Mouse (Mus musculus) left cerebral cortex, postnatal 36 days (tissue): ENCODE results near the gene Lep. TPM values are rescaled to one million over a fixed set of nuclear protein-coding genes. Genes with fewer than 3 reads are reported as not detected.

Experiments
- DNase-seq, 2 experiments: peaks; one replicate each; pipeline ENCODE4 v3.0.0; 2021 to 2022; ENCODE audit warnings: low spot score in 2 of 2, mixed read lengths in 1 of 2
- intact Hi-C: fragments of 180-260 bp; cut with DNase I; formaldehyde crosslinking; loops from one replicate; pipeline ENCODE4 v1.15.1; 2025
- microRNA-seq: library from miRNA; unstranded; fragments of <30 nt; microRNA quantifications from one replicate; pipeline ENCODE4 v1.2.0, GENCODE M21; 2022
- total RNA-seq, 2 experiments: library from RNA; stranded (reverse); gene quantifications; 2 replicates each; pipeline ENCODE4 v1.2.3; 2021

The Lep gene
- total RNA-seq, 2 experiments from 2014 or later, result not detected

DNA sequence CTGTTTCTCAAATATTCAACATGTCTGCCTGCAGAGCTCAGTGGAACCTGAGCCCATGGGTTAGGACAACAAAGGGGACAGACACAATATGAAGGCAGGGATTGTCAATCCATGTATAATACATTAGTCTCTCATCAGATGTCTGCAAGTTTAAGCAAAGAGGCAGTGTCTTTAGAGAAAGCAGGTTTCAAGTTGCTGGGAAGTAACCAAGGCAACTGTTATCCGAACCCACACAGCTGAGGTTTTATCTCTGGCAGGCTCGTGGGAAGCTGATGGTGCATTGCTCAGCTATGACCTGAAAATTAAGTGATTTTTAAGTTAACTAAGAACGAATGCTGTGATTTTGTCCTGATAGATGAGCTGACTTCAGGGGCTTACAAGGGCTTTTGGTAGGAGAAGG is 40.4 kb downstream of the Lep start:
- intact Hi-C loops, result no loop called here
- no peak for DNase-seq

DNA sequence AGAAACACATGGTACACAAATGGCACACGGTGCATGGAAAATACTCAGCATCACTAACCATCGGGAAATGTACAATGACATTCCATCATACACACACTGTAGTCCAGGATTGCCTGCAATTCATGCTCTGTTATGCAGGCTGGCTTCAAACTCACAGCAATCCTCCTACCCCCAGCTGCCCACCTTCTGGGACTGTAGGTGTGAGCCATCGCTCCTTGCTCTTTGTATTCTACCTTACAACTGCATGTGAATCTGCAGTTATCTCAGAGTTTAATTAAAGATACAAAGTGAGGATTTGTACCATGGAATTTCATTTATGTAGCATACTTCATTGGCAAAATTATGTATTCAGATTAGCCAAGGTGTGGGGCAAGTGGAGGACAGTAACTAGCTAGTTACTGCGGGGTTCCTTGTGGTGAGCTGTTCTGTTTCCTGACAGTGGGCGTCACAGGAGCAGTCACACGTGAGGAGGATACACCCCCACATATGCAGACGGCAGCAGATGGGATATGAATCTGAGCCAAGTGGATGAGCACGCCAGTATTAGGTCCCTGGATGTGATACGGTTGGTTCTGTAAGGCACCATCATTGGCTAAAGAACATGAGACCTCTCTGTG is 41.3 kb downstream of the Lep start:
- intact Hi-C loops, result loop anchor here (1.0 kb wide), 1 partner anchor 120 kb away; no protein-coding TSS in a partner anchor
- DNase-seq, result peak; percentile 51 to 55

DNA sequence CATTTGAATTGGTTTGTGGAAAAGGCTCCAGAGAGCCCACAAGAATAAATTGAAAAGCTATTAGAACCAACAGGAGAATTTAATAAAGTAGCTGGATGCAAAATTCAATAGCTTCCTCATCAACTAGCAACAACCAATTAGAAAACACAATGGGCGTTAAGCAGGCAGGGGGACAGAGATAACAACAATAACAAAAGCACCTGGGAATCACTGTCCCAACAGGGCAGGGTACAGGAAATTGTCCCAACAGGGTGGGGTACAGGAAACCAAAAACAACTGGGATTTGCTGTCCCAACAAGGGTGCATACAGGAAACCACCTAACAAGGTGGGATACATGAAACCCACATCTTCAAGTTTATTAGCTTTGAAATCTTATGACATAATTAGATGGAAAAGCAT is 48.4 kb downstream of the Lep start:
- no peak for DNase-seq
- intact Hi-C loops, result no loop called here

DNA sequence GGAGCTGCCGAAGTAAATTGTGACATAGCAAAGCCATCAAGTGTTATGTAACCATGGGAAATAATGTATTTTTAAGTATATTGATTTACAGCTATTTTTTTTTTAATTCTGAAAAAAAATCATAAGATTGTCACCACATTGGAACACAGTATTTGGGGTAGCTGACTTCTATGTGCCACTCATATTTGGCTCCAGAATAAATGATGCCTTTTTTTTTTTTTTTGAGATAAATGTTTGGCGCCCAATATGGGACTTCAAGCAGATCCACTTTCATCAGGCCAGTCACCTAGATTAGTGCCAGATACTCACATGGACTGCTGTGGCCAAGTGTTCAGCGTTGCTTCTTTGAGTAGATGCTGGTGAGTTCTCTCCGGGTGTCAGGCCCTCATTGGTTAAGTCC is 51.5 kb downstream of the Lep start:
- DNase-seq, result no peak
- intact Hi-C loops, result no loop called here

DNA sequence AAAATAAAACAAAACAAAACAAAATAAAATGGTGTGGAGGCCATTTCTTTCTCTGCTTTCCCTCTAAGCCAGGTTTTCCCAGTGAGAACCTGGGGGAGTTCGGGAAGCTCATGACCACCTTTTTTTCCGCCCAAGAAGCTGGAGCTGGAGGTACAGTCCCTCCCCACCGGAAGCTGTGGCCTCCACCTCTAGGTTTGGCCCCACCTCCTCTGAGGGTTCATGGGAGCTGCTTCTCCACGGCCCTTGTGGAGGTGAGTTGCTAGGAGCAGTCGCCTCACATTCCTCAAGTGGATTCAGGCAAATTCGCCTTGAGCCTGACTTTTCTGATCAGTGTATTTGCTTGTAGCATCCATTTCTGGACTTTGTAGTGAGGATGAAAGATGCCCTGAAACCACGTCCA is 55.7 kb downstream of the Lep start:
- no peak for DNase-seq
- intact Hi-C loops, result no loop called here

DNA sequence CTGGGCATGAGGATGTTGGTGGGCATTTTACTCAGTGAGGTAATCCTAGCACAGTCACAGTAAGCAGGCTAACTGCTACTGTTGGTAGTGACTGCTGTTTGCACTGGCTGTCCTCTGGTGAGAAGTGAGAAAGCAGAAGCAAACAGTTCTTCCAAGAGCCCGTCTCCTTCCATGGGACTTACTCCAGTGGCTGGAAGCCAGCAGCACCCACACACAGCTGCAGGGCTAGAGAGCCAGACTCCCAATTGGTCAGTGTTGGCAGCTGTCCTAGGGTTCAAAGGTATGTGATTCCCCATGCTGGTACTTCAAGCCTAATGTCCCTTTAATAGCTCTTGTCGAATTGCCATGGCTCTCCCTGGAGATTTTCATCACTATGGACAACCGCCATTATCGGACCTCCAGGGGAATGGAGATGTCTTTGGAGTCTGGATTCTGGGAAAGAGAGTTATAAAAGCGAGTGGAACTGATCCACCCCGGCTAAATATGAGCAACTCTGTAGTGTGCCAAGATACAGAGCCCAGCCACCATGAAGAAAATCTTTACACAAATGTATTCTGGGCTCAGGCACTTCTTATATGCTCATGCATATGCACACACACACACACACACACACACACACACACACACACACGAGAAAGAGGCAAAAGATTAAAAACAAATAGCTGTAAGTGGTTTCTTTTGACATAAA is 57.5 kb downstream of the Lep start:
- intact Hi-C loops, result no loop called here
- DNase-seq, result peak; percentile 69 to 74

DNA sequence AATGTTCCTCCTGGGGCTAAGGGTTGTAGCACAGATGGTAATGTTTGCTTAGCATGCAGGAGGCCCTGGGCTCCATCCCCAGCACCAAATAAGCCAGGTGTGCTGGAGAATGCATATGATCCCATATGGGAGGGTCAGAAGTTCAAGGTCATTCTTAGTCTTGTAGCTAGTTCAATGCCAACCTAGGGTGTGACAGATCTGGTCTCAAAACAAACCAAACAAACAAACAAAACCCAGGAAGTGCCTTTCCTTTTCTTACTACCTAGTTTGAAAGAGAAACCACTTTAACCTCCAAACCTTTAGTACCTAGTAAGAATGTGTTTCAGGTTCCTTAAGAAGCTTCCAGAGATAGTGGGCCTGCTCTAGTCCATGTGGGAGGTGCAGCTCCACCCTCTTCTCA is 58.2 kb downstream of the Lep start:
- intact Hi-C loops, result no loop called here
- DNase-seq, result no peak

DNA sequence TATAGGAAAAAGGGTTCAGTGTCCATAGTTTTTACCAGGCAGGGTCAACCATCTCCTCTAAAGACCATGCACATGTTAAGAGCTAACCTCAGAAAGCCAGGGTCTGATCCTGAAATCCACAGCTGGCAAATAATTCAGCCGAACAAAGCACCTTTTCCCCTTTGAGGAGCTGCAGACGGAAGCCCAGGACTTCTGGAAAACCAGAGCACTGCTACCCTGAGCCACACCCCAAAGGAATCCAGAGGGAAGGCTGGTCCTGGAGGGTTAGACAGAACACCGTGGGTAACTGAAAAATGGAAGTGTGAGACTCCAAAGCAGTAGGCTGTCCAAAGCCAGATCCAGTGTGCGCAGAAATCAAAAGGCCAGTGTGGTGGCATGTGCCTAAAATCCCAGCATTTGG is 58.9 kb downstream of the Lep start:
- no peak for DNase-seq

DNA sequence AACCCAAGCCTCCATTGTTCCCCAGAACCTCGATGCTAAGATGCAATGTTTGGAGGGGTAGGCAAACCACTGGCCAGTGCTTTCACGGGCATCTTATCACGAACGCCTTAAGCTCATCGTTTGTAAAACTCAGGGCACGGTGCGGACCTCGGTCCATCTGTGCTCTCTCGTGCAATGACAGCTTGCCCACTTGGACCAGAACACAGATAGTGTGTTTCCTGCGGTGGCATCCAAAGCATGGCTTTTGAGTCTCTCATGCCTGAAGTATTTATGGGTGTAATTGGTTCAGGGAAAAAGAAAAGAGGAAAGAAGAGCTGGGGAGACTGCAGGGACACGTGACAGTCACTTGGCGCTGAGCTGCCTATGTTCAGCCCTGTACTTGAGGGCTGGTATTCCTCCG is 60.0 kb downstream of the Lep start:
- no peak for DNase-seq

More for the DNA sequence above, 58.9 kb downstream of the Lep start:
- intact Hi-C loops, result no loop called here

More for the DNA sequence above, 60.0 kb downstream of the Lep start:
- intact Hi-C loops, result no loop called here

Small RNAs within 50 kb of the gene (microRNA-seq; reads per million reads assigned to microRNA genes)
- gene Mir129-1, result 412 reads per million, percentile 69 among the genes with 10 or more reads in this experiment

Other genes starting within 250 kb of the Lep start
- gene Lrrc4, start 228.5 kb upstream of the Lep start, total RNA-seq, result 100 to 1,000 TPM in 1 of 2 experiments, 10 to 100 TPM in 1; 95.8 to 105 TPM
- gene Rbm28, start 104.8 kb downstream of the Lep start, total RNA-seq, result 10 to 100 TPM; 32.1 to 57.4 TPM
- 1 to 10 TPM; 2.9 to 3.1 TPM for gene Prrt4, start 119.4 kb downstream of the Lep start, total RNA-seq
- gene Impdh1, start 156.1 kb downstream of the Lep start, total RNA-seq, result 10 to 100 TPM; 63.5 to 69.7 TPM
- 1 to 10 TPM; 6.5 to 7.5 TPM for gene Hilpda, start 212.3 kb downstream of the Lep start, total RNA-seq
- under 1 TPM; 0.32 to 0.79 TPM for gene Fam71f2, start 219.4 kb downstream of the Lep start, total RNA-seq